Mouse (Mus musculus) adipose tissue, adult 10 weeks (tissue): ENCODE data around the gene Pgf. TPM values are rescaled to one million over a fixed set of nuclear protein-coding genes. Genes with fewer than 3 reads are reported as not detected.

Experiments used
- polyA plus RNA-seq: library from polyadenylated mRNA; stranded (reverse); fragments of 350-450 nt; fragmentation: Illumina TruSeq; extraction: RNeasy Lipid Tissue Mini Kit (QIAGEN cat#74804); gene quantifications from one replicate; pipeline ENCODE4 v1.2.3, GENCODE M21; 2014; ENCODE audit warnings: low read depth, low replicate concordance

Gene Pgf
- polyA plus RNA-seq: 45.3 TPM

GRCm38 (mm10) chr12:85177740-85178239, at the start of gene Pgf:
TSS of gene Pgf (minus strand) at chr12:85177790.

GRCm38 (mm10) chr12:85219236-85219904, 41.8 kb upstream of the Pgf start, which contains the start of gene Eif2b2:
TSS of gene Eif2b2 (plus strand) at chr12:85219481.

GRCm38 (mm10) chr12:85151002-85151774, 26.4 kb downstream of the Pgf start, which contains the start of gene Rps6kl1:
TSS of gene Rps6kl1 (minus strand) at chr12:85151264.

Other genes with a start within 250 kb of the Pgf start
- gene Fcf1, start 206.9 kb downstream of the Pgf start, polyA plus RNA-seq: 70.6 TPM
- 30.7 TPM for gene Arel1, start 206.9 kb downstream of the Pgf start, polyA plus RNA-seq
- 35.7 TPM for gene Ylpm1, start 181.5 kb downstream of the Pgf start, polyA plus RNA-seq
- gene Prox2, start 67.0 kb downstream of the Pgf start, polyA plus RNA-seq: 5.4 TPM
- gene Dlst, start 67.0 kb downstream of the Pgf start, polyA plus RNA-seq: 122 TPM
- 0.73 TPM for gene Rps6kl1, start 26.5 kb downstream of the Pgf start, polyA plus RNA-seq
- 69.9 TPM for gene Eif2b2, start 41.7 kb upstream of the Pgf start, polyA plus RNA-seq
- gene Mlh3, start 92.8 kb upstream of the Pgf start, polyA plus RNA-seq: 16.3 TPM
- gene Acyp1, start 110.6 kb upstream of the Pgf start, polyA plus RNA-seq: 51.4 TPM
- 7.3 TPM for gene Zc2hc1c, start 110.8 kb upstream of the Pgf start, polyA plus RNA-seq
- 45.5 TPM for gene Nek9, start 161.6 kb upstream of the Pgf start, polyA plus RNA-seq
- gene Tmed10, start 197.1 kb upstream of the Pgf start, polyA plus RNA-seq: 381 TPM